Mouse (Mus musculus) neural tube, embryonic 15.5 days (tissue): ENCODE results near the gene Mks1. TPM values are rescaled to one million over a fixed set of nuclear protein-coding genes. Genes with fewer than 3 reads are reported as not detected.
A peak's percentile ranks its signal among the peaks of the same experiment; 100 is the strongest.
"Not testable (repeated sequence)": the region's sequence is repeated elsewhere in the genome, so short reads cannot be mapped to it uniquely, and the experiment has no call there.

Experiments used
- ATAC-seq: fragments of 200-750 bp; cut with Nextera tagmentation; 2 replicates; pipeline ENCODE4 v1.8.0; 2017; ENCODE audit warnings: mild to moderate bottlenecking, moderate TSS enrichment, moderate library complexity; ENCODE audit not compliant: low FRiP score
- H3K27ac ChIP-seq: fragments of 300-500 bp; sonication (generic); replicated peaks from 2 replicates; pipeline ENCODE4 v1.5.1; 2015; ENCODE audit warnings: mild to moderate bottlenecking, inconsistent platforms
- H3K27me3 ChIP-seq: fragments of 300-500 bp; sonication (generic); replicated peaks from 2 replicates; pipeline ENCODE4 v1.6.1; 2015; ENCODE audit warnings: inconsistent platforms
- H3K36me3 ChIP-seq: fragments of 300-500 bp; sonication (generic); 2 replicates; pipeline ENCODE4 v1.6.1; 2015; ENCODE audit warnings: inconsistent platforms
- H3K4me1 ChIP-seq: fragments of 300-500 bp; sonication (generic); 2 replicates; pipeline ENCODE4 v1.6.1; 2015; ENCODE audit warnings: inconsistent platforms
- H3K4me2 ChIP-seq: fragments of 300-500 bp; sonication (generic); 2 replicates; pipeline ENCODE4 v1.6.1; 2015; ENCODE audit warnings: inconsistent platforms, mild to moderate bottlenecking, moderate library complexity
- H3K4me3 ChIP-seq: fragments of 300-500 bp; sonication (generic); replicated peaks from 2 replicates; pipeline ENCODE4 v1.5.1; 2015; ENCODE audit warnings: mild to moderate bottlenecking, inconsistent platforms
- H3K9ac ChIP-seq: fragments of 300-500 bp; sonication (generic); replicated peaks from 2 replicates; pipeline ENCODE4 v1.6.1; 2015; ENCODE audit warnings: mild to moderate bottlenecking, inconsistent platforms
- H3K9me3 ChIP-seq: fragments of 300-500 bp; sonication (generic); replicated peaks from 2 replicates; pipeline ENCODE4 v1.6.1; 2016; ENCODE audit warnings: inconsistent platforms
- WGBS: fragments of 180-500 bp; shearing (Covaris S2); methylation state at CpG from one replicate; pipeline ENCODE4 v1.1.7; 2015; ENCODE audit warnings: mixed read lengths; 5-methylcytosine and 5-hydroxymethylcytosine counted together
- polyA plus RNA-seq: library from polyadenylated mRNA; unstranded; fragments of >200 nt; fragmentation: Nextera tagmentation; extraction: Ambion mirVana; gene quantifications from 2 replicates; pipeline ENCODE4 v1.2.1, GENCODE M21; 2015

The Mks1 gene
- polyA plus RNA-seq, 1 experiment from 2014 or later: 12.1 TPM

DNA sequence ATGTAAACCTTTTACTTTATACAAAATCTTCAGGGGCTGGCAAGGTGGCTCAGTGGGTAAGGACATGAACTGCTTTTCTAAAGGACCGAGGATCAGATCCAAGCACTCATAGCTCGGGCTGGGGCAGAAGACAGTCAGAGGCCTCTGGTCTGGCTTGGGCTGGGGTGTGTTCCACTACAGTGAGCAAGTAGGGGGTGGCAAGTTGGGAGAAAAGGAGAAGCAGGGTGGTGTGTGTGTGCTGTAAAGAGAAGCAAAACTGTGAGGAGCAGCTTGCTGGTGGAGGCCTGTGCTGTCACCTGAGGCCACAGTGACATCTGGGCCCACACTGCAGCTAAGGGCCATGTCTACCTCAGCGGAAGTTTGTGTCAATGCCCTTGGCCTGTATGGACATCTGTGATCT, 11.6 kb upstream of the Mks1 start:
- Histone ChIP-seq H3K4me3 (no peak overlapping the region), H3K36me3 (no peaks in the 10 kb centered on the region), H3K4me1 (no peaks in the 10 kb centered on the region), H3K9ac (no peak overlapping the region), H3K9me3 (no peaks in the 10 kb centered on the region), H3K27me3 (no peaks in the 10 kb centered on the region), H3K27ac (no peak overlapping the region), H3K4me2 (no peak overlapping the region)
- no peak for ATAC-seq
- 87% methylated on average over 3 of the region's 3 CpGs for WGBS

DNA sequence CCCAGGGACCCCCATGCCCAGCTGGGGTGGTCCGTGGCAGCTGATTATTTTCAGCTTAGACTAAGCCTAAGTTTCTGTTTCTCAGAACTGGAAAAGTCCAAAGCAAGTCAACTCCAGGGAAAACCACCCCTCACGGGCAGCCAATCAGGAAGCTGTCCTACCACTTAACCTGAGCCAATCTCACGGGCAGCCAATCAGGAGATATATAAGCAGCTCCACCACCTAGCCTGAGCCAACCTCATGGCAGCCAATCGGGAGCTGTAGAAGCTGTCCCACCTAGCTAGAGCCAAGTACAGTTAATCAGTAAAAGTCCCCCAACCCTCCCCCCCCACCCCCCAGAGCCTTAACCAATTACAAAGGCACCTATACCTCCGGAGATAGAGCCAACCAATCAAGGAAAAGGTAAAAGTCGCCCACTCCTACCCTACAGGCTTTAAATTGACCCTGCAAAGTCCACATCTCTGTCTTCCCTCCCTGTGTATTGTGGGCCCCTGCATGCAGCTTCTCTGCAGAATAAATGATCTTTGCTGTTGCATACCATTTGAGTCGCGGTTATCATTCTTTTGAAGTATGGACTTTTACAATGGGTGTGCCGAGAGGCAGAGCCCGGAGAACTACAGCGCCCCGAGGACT, 5.9 kb upstream of the Mks1 start:
- WGBS: 86% methylated on average over 12 of the region's 12 CpGs
- Histone ChIP-seq H3K9me3 (no peaks in the 10 kb centered on the region), H3K9ac (no peak overlapping the region), H3K27ac (no peak overlapping the region), H3K36me3 (no peaks in the 10 kb centered on the region), H3K4me2 (no peak overlapping the region), H3K4me3 (no peak overlapping the region), H3K4me1 (no peaks in the 10 kb centered on the region), H3K27me3 (no peaks in the 10 kb centered on the region)
- ATAC-seq: no peak

DNA sequence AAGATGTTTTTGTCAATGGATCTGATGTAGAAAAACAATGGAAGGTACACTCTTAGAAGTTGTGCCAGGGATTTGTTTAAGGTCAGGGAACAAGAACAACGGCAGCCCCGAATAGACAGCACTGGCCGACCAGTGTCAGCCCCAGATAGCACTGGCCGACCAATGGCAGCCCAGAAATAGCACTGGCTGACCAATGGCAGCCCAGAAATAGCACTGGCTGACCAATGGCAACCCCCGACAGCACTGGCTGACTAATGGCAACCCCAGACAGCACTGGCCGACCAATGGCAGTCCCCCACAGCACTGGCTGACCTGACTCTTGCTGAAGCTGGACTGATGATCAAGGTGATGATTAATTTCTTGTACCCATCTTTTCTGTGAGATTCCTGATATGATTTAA, 5.1 kb upstream of the Mks1 start:
- ATAC-seq: no peak
- 74% methylated on average over 6 of the region's 6 CpGs for WGBS
- Histone ChIP-seq H3K27me3 (no peaks in the 10 kb centered on the region), H3K9ac (no peak overlapping the region), H3K36me3 (no peaks in the 10 kb centered on the region), H3K4me1 (peaks cover 5% of the 10 kb centered on the region), H3K4me3 (no peak overlapping the region), H3K27ac (no peak overlapping the region), H3K9me3 (no peaks in the 10 kb centered on the region), H3K4me2 (no peak overlapping the region)

DNA sequence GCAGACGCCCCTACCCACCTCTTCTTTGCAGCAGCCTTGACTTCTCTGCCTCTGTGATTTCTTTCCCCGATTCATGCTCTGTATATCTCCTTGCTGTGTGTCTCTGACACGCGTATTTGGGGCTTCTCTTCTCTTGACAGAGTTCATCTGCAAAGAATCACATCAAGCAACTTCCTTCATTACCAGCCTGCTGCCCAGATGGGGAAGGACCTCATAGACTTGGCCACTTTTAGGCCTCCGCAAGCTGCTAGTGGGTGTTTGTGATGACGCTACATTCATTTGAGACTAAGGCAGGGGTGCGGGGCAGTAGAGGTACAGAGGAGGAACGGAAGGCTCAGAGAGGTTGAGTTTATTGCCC, 561 bp downstream of the Mks1 start:
- H3K4me1 ChIP-seq: peaks cover 14% of the 10 kb centered on the region
- H3K36me3 ChIP-seq: peaks cover 8% of the 10 kb centered on the region; the same call in 1 of the 2 replicates
- H3K27me3 ChIP-seq: no peaks in the 10 kb centered on the region
- H3K9me3 ChIP-seq: no peaks in the 10 kb centered on the region
- H3K4me3 ChIP-seq: peak overlapping the region; percentile 68
- WGBS: 28% methylated on average over 8 of the region's 8 CpGs
- ATAC-seq: peak; percentile 56
- peak overlapping the region; percentile 87 for H3K4me2 ChIP-seq
- H3K9ac ChIP-seq: peak overlapping the region; percentile 55
- H3K27ac ChIP-seq: peak overlapping the region; percentile 86

DNA sequence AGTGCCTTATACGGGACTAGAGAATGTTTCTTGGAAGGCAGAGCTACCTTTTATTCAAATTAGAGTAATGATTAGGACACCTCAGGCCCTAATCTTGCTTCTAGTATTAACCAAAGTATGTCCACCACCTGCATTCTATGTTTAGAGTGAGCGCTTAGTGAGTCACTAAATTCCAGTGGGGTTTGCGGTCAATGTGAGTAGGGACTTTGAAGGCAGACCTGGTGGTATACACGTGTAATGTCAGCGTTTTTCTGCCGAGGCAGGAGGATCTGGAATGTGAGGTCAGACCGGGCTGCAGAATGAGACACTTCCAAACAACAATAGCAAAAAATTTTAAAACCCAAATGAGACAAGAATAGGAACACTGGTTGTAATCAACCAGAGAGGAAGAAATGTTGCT, 1.5 kb downstream of the Mks1 start:
- Histone ChIP-seq H3K4me3 (no peak overlapping the region), H3K4me2 (no peak overlapping the region)
- whole genome bisulfite sequencing: 93% methylated on average over 7 of the region's 7 CpGs

DNA sequence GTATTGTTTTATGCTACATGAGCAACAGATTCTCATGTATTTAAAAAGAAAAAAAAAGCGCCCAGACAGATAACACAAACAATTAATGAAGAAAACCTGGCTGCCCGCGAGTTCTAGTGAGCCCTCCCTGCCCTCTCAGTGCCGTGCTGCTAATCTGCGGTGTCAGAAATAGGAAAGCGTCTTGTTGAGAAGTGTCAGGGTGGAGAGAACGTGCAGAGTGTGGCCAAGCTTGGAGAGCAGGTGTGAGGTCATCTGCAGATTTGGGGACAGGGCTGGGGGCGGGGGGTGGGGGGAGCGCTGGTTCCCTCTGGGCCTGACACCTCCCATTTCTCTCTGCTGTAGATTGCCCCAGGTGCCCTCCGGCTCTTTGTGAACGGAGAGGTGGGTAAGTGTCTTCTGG, 6.3 kb downstream of the Mks1 start:
- Histone ChIP-seq H3K36me3 (peaks cover 16% of the 10 kb centered on the region), H3K4me1 (no peaks in the 10 kb centered on the region), H3K9ac (no peak overlapping the region), H3K27ac (no peak overlapping the region), H3K4me3 (no peak overlapping the region), H3K4me2 (no peak overlapping the region), H3K9me3 (no peaks in the 10 kb centered on the region), H3K27me3 (no peaks in the 10 kb centered on the region)
- ATAC-seq: no peak
- WGBS: 94% methylated on average over 11 of the region's 11 CpGs

More for the DNA sequence above, 1.5 kb downstream of the Mks1 start:
- no peaks in the 10 kb centered on the region for H3K9me3 ChIP-seq
- H3K27me3 ChIP-seq: no peaks in the 10 kb centered on the region
- ATAC-seq: no peak
- H3K36me3 ChIP-seq: peaks cover 8% of the 10 kb centered on the region; the same call in 1 of the 2 replicates
- H3K9ac ChIP-seq: no peak overlapping the region
- peaks cover 14% of the 10 kb centered on the region for H3K4me1 ChIP-seq
- H3K27ac ChIP-seq: no peak overlapping the region

DNA sequence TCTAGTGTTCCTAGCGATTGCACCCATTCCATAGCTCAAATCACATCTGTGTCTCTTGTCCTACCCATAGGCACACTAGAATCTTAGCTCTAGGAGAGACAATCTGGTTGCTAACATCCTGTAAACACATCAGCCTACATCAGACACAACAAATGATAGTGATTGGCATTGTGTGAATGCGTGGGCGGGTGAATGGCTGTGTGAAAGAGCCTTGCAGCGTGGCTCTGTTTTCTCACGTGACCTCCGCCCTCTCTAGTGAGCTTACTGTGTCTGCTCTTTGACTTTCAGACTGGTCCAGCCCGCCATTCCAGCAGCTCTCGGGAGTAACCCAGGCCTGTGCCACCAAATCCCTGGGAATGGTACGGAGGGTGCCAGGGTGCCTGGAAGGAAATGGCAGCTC, 7.4 kb downstream of the Mks1 start:
- no peaks in the 10 kb centered on the region for H3K9me3 ChIP-seq
- no peak overlapping the region for H3K4me2 ChIP-seq
- peaks cover 16% of the 10 kb centered on the region for H3K36me3 ChIP-seq
- 72% methylated on average over 9 of the region's 9 CpGs for WGBS
- H3K4me1 ChIP-seq: no peaks in the 10 kb centered on the region
- no peak overlapping the region for H3K9ac ChIP-seq
- ATAC-seq: no peak
- H3K27ac ChIP-seq: no peak overlapping the region
- no peaks in the 10 kb centered on the region for H3K27me3 ChIP-seq
- H3K4me3 ChIP-seq: no peak overlapping the region

DNA sequence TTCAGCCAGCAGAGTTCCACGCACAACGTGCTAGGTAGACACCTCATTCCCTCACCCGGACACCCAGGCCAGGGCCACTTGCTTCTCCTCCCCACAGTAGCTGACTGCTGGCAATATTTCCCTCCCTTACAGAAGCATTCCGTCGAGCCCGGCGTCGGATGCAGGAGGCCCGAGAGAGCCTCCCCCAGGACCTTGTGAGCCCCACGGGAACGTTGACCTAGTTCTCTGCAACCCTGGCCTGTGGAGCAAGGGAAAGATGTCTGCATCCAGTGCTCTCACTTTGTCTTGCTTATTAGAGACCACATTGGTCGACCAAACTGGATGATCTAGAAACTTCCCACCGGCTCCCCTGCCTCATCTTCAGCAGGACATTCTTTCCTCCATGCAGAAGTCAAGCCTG, 9.8 kb downstream of the Mks1 start:
- Histone ChIP-seq H3K9me3 (no peaks in the 10 kb centered on the region), H3K4me2 (no peak overlapping the region), H3K27me3 (no peaks in the 10 kb centered on the region), H3K4me3 (no peak overlapping the region), H3K36me3 (peaks cover 11% of the 10 kb centered on the region), H3K9ac (no peak overlapping the region), H3K4me1 (no peaks in the 10 kb centered on the region), H3K27ac (no peak overlapping the region)
- 92% methylated on average over 13 of the region's 13 CpGs for WGBS
- ATAC-seq: no peak

DNA sequence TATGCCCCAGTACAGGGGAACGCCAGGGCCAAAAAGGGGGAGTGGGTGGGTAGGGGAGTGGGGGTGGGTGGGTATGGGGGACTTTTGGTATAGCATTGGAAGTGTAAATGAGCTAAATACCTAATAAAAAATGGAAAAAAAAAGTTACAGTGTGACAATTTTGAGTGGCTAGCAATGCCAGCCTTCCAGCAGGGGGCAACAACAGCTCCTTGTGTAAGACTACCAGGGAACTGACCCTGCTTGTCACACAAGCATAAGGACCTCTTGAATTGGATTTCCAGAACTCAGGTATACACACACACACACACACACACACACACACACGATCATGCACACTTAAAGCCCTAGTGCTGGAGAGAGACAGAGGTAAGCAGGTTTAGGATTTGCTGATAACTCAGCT, 13.9 kb downstream of the Mks1 start:
- H3K27me3 ChIP-seq, H3K9me3 ChIP-seq, H3K36me3 ChIP-seq, H3K4me2 ChIP-seq, ATAC-seq, H3K27ac ChIP-seq, H3K4me3 ChIP-seq, H3K4me1 ChIP-seq, H3K9ac ChIP-seq: not testable (repeated sequence)
- 86% methylated on average over 1 of the region's 2 CpGs for WGBS

DNA sequence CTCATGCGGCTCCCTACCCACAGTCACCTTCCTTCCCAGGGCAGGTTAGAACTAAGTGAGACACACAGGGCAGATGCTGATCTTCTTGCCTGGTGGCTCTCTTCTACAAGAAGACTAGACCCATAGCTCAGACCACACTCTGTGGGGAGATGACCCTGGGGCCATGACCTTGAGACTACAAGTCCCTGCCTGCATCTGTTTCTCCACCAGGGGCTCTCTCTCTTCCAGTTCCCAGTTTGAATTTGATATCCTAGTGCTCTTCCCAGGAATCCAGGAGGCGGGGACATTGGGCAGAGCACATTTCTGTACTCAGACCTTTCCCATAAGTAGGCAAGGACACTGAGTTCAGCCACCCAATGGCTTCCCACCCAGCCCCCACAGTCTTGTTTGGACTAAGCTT, 17.1 kb downstream of the Mks1 start:
- Histone ChIP-seq H3K9me3 (no peaks in the 10 kb centered on the region), H3K27ac (no peak overlapping the region), H3K4me3 (no peak overlapping the region), H3K36me3 (no peaks in the 10 kb centered on the region), H3K27me3 (no peaks in the 10 kb centered on the region), H3K9ac (no peak overlapping the region), H3K4me1 (no peaks in the 10 kb centered on the region), H3K4me2 (no peak overlapping the region)
- WGBS: 84% methylated on average over 2 of the region's 2 CpGs
- no peak for ATAC-seq

DNA sequence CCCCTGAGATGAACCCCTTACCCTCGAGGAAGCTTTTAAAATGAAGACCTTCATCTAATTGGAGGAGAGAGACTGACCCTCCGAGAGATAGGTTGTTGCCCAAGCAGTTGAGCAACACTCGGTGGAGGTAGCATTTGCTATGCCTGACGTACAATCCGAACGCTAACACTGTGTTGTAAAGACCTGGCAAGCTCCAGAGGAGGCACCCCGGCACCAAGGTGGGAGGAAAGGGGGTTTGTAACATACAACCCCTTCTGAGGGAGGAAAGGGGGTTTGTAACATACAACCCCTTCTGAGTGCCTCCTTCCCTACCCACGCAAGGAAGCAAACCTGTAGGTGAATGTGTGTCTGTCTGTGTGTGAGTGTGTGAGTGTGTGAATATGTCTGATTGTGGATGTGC, 18.8 kb downstream of the Mks1 start:
- Histone ChIP-seq H3K36me3 (no peaks in the 10 kb centered on the region), H3K4me1 (no peaks in the 10 kb centered on the region), H3K4me2 (no peak overlapping the region), H3K4me3 (no peak overlapping the region), H3K27ac (no peak overlapping the region), H3K9ac (no peak overlapping the region), H3K27me3 (no peaks in the 10 kb centered on the region), H3K9me3 (no peaks in the 10 kb centered on the region)
- 39% methylated on average over 8 of the region's 8 CpGs for WGBS
- ATAC-seq: no peak

DNA sequence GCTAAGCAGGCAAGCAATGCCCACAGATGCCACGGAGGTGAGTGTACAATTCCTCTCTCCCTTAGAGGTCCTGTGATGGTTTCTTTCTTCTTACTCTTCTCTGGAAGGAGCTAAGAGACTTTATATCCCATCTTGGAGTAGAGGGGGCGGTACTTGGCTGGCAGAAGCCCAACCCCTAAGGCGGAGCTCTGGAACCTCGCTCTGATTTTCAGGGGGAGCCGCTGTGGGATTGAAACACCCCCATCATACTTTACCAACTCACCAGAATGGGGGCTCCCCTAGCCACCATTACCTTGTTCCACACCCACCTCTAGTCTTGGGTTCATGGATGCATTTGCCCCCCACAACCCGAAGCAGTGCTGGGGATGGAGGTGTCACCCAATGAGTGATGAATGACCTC, 22.4 kb downstream of the Mks1 start, which contains the start of gene Epx:
TSS of gene Epx (minus strand) at position 101 of the 400 bp plus-strand sequence.
- H3K27me3 ChIP-seq: no peaks in the 10 kb centered on the region
- H3K4me1 ChIP-seq: peaks cover 8% of the 10 kb centered on the region
- H3K4me3 ChIP-seq: no peak within 1 kb of the TSS
- 83% methylated on average over 6 of the region's 6 CpGs for WGBS
- H3K9ac ChIP-seq: no peak within 1 kb of the TSS
- no peak within 1 kb of the TSS for H3K4me2 ChIP-seq
- no peak for ATAC-seq
- H3K27ac ChIP-seq: no peak within 1 kb of the TSS
- H3K36me3 ChIP-seq: no peaks in the 10 kb centered on the region
- H3K9me3 ChIP-seq: no peaks in the 10 kb centered on the region

DNA sequence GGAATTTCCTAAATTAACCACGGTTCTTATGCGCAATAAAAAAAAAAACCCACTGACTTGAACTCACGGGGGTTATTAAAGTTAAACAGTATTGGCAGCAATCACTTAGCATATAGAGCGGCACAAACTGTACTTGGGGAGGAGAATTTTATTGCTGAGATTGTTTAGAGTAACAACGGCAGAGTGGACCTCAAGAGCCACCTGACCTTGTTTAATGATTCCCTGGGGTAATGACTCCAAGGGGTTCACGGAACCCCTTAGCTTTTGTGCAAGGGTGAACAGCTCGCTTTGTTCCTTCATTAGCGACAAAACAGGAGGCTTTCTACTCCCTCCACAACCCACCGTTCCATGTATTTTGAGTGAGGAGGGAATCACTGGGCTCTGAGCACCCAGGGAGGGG, 26.8 kb downstream of the Mks1 start:
- Histone ChIP-seq H3K36me3 (no peaks in the 10 kb centered on the region), H3K4me3 (no peak overlapping the region), H3K4me2 (peak overlapping the region; percentile 22), H3K9me3 (no peaks in the 10 kb centered on the region), H3K4me1 (peaks cover 8% of the 10 kb centered on the region), H3K27ac (no peak overlapping the region; the same call in 1 of the 2 replicates), H3K9ac (no peak overlapping the region), H3K27me3 (no peaks in the 10 kb centered on the region)
- 17% methylated on average over 9 of the region's 9 CpGs for WGBS
- ATAC-seq: no peak
